Mouse (Mus musculus): Measurements from ENCODE around the gene Ormdl2.

The Ormdl2 gene

DNA sequence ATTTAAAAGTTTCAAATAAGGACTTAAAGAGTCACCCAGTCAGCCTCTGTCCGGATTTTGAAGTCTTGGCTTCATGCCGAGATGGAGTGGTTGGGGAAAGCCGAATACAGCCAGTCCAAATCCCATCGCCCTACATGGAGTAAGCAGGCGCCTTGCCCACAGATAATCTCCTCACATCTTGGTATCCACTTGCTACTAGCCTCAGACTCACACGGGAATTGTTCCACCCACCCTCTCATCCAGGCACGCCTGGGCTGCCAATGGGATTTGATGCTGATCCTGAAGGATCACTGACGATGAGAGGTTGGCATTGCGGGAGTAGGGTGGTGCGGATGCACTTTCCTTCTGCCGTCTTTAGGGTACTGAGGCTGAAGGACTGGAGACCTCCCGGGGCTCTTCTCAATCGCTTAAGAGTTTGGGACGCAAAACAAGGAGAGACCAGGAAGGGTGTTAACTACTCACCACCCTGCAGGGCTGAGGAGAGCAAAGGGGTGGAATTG is 17.6 kb downstream of the Ormdl2 start, which contains the start of gene Dnajc14:
Dnajc14 (plus strand) TSS at position 292 of the 500 bp plus-strand sequence.
- peak; percentile 43 for DNase-seq (ENCODE audit: low read depth, low spot score)

DNA sequence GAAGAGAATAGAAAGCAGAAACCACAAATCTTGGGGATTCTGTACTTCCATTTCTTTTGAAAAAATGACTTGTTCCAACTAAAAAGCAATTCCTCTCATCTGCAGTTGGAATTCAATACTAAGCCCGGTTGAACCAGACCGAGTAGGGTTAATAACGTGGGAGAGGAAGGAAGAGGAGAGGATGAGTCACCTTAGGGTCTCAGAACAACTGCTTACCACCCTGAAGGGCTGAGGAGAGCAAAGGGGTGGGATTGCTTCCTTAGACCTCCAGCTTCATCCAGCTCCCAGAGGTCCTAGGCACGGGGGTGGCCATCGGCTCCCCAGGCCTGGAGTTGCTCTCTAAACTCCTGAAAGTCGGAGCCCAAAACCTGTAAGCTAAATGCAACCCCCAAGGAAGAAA is 18.1 kb downstream of the Ormdl2 start:
- no peak for DNase-seq (ENCODE audit: low read depth, low spot score)

DNA sequence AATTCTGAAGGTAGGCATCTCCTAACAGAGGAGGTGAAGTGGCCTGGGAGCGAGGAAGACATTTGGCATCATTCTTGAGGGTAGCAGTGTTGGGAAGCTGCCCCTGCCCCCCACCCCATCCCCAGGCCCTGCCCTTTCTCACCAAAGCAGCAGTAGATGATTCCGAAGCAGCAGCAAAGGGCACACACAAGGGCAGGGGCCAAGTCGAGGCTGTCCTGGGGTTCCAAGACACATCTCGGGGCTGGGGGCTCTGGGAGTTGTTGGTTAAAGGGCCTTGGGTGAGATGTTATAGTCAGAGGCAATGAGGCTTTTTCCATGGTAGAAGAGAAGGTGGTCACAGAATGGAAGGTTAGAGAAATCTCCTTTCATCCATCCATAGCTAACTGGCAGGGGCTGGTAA is 18.5 kb downstream of the Ormdl2 start:
- DNase-seq (ENCODE audit: low read depth, low spot score): no peak

DNA sequence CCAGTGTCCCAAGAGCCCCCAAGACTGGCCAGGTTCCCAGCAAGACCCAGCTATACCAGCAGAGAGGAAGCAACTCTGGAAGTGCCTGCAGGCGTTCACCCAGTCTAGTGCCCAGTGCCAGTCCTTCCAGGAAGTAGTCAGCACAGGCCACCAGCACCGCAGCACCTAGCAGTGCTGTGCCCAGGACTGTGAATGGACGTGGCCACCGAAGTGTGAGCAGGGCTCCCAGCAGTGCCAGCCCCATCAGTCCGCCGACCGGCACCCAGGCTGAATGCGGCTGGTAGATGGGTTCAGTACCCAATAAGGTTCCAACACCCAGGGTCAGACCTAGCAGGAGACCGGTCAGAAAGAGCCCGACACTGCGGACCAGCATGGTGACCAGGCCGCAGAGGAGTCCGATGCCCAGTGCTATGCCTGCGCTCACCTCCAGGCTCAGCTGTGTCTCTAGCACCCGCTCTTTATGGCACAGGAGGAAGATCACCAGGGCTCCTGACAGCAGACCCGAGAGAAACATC is 19.4 kb downstream of the Ormdl2 start:
- DNase-seq (ENCODE audit: low read depth, low spot score): no peak

DNA sequence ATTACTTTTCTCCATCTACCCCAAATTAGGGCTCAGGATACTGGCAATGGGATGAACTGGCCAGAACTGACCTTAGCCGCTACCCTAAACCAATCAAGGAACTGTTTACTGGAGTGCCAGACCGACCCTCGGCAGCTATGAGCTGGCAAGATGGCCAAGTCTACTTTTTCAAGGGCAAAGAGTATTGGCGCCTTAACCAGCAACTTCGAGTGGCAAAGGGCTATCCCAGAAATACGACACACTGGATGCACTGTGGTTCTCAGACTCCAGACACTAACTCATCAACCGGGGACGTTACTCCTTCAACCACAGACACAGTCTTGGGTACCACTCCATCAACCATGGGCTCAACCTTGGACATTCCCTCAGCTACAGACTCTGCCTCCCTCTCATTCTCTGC is 22.8 kb downstream of the Ormdl2 start:
- DNase-seq (ENCODE audit: low read depth, low spot score): no peak

DNA sequence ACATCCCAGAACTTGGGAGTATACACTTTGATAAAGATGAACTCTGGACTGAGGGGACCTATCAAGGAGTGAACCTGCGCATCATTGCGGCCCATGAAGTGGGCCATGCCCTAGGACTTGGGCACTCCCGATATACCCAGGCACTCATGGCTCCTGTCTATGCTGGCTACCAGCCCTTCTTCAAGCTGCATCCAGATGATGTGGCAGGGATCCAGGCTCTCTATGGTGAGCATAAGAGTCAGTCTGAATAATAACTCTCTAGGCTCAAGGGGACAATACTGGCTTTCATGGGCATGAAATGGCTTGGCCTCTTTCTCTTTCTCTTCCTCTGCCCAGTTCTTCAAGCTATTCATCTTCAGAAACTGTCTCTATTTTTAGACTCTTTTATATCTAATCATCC is 25.9 kb downstream of the Ormdl2 start:
- DNase-seq (ENCODE audit: low read depth, low spot score): no peak

DNA sequence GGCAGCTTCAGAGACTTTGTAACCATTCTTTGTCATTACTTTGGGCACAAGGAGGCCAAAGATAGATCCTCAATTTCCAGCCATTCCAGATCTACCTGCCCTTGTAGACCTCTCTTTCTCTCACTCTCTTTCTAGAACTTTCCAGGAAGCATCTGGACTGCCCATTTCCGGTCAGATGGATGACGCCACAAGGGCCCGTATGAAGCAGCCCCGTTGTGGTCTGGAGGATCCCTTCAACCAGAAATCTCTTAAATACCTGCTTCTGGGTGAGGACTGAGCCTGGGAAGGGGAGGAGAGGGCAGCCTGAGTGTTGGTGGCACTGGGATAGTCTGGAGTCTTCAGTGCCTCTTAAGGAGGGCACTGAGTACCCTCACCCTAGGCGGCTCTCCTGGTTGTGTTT is 27.1 kb downstream of the Ormdl2 start:
- no peak for DNase-seq (ENCODE audit: low read depth, low spot score)

DNA sequence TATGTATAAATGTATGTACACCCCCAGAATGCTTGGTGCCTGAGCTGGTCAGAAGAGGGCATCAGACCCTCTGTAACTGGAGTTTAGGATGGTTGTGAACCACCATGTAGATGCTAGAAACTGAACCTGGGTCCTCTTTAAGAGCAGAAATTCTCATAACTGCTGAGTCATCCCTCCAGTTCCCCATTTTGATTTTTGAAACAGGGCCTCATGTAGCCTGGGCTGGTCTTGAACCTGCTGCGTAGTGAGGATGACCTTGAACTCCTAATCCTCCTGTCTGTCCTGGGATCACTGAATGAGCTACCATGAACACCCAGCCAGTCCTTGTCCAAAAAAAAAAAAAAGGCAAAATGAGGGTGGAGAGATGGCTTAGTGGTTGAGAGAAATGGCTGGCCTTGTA is 28.2 kb downstream of the Ormdl2 start:
- DNase-seq (ENCODE audit: low read depth, low spot score): no peak

DNA sequence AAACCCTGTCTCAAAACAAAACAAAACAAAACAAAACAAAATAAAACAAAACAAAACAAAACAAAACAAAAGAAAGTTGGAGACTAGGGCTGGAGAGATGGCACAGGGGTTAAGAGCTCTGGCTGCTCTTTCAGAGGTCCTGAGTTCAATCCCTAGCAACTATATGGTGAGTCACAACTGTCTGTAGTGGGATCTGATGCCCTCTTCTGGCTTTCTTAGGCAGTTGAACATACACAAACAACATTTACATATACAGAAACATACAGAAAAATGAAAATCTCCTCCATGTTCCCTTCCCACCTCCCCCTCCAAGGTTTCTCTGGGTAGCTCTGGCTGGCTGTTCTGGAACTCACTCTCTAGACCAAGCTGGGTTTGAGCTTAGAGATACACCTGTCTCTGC is 29.4 kb downstream of the Ormdl2 start:
- DNase-seq (ENCODE audit: low read depth, low spot score): no peak

DNA sequence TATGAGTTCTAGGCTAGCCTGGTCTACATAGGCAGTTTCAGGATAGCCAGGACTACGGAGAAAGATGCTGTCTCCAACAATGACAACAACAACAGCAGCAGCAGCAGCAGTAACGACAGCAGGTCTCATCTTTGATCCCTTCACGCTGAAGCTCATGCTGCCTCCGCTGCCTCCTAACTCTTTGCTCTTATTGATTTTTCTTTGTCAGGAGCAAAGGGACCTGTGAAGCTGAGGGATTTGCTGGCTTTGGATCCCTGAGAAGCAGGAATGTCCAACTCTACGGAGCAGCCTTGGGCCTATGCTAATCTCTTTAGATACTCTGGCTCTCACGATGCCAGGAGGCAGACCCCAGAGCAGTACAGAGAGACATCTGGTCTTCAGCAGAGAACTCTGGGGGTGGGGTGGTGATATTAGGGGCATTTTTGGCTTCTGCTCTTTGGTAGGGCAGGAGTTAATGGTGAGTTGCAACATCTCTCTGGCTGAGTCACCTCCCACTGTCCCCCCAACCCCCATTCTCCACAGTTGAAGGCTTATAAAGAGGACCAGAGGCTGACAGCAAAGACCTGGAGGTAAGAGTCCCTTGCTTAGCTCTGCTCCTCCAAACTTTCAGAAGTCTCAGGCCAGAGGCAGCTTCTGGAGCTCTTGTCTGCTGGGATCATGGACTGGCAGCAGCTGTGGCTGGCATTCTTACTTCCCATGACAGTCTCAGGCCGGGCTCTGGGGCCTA is 30.9 kb downstream of the Ormdl2 start, which contains the start of gene Mmp19:
Mmp19 (plus strand) TSS at position 513 of the 727 bp plus-strand sequence.
- no peak for DNase-seq (ENCODE audit: low read depth, low spot score)

DNA sequence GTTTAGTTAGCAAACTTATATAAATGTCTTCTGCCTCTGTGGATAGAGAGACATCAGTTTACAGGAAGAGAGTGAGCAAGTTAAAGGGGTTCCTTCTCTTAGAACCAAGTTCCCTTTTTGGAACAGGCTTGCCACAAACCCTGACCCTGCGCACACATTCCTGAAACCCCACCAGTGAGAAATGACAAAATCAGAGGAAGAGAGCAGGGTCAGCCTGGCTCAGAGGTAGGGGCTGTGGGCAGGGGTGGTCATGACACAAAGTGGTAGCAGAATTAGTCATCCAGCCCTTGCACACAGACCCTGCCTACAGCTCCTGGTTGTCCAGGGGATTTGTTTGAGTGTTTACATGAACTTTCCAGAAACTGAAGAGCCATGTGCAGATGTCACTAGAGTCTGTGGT is 41.2 kb downstream of the Ormdl2 start:
- DNase-seq (ENCODE audit: low read depth, low spot score): no peak

DNA sequence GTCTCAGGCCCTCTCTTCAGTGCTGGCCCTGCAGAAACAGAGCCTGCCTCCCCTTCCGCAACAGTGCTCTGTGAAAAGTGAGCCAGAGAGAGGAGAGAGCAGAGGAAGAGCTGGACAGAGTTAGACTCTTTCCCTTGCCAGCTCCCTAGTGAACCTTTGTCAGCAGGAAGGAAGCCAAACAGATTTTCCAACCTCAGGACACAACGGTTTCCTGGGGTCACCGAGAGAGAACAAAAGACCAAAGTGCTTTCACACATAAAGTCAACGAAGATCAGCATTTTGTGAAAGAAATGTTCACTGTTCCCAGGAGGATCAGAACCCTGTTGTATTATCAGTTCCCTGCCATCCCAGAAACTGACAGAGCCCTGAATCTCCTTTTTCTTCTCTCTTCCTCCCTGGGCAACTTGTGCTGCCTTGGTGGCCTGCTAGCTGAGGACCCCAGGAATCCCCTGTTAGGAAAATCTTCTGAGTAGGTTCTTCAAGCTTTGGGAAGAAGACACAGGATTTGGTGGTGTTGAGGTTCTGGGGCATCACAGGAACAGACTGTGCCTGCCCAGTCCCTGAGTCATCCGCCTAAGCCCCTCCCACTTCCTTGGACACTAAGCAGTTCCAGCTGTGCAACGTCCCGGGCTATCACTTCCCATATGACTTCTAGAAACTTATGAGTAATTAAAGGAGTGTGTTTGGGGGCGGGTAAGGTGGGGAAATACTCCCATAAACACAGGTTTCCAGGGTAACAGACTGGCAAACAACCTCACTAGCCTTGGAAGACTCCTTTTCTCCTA is 42.2 kb downstream of the Ormdl2 start:
- no peak for DNase-seq (ENCODE audit: low read depth, low spot score)

DNA sequence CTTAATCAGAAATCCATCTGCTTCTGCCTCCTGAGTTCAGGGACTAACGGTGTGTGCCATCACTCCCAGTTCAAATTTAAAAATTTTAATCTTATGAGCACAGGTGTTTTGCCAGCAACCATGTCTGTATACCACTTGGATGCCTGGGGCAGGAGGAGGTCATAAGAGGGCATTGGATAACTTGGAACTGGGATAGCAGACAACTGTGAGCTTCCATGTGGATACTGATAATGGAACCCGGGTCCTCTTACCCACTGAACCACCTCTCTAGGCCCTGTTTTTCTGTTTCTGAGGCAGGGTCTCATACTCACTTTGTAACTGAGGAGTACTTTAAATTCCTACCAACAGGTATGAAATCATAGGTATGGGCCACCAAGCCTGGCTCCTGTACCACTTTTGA is 43.0 kb downstream of the Ormdl2 start:
- no peak for DNase-seq (ENCODE audit: low read depth, low spot score)

DNA sequence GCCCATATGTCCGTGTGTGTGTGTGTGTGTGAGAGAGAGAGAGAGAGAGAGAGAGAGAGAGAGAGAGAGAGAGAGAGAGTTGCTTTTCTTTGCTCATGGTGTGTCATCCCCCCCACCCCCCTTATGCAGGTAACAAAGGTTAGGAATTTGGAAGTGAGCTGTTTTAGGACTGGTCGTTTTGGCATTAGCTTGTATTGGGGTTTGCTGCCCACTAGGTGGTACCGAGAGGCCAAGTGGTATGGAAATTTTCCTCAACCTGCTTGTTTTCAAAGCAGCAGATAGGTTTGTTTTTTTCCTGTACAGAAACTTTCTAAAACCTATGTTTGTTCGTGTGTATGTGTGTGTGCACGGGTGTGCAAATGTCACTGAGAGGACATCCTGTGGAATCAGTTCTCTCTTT is 47.8 kb downstream of the Ormdl2 start:
- DNase-seq (ENCODE audit: low read depth, low spot score): no peak

DNA sequence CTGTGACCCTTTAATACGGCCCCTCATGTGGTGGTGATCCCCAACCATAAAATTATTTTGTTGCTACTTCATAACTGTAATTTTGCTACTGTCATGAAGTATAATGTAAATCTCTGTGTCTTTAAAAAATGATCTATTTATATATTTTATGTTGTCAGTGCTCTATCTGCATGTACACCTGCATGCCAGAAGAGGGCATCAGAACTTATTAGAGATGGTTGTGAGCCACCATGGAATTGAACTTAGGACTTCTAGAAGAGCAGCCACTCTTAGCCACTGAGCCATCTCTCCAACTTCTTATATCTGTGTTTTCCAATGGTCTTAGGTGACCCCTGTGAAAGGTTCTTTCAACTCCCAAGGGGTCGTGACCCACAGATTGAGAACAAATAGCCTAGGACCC is 48.5 kb downstream of the Ormdl2 start:
- no peak for DNase-seq (ENCODE audit: low read depth, low spot score)
